Mouse (Mus musculus): Measurements from ENCODE around the gene Ccdc73.
"Not testable (repeated sequence)": the region's sequence is repeated elsewhere in the genome, so short reads cannot be mapped to it uniquely, and the experiment has no call there.

- TF ChIP-seq CTCF (IDR thresholded peaks at IDR 0.05; ENCODE audit: control insufficient read depth, insufficient read depth, insufficient replicate concordance, low read depth, low read length); POLR2A (IDR thresholded peaks at IDR 0.05; ENCODE audit: control insufficient read depth, low read depth, low read length): not testable (repeated sequence)
Observed at GRCm38 (mm10) chr2:104887331-104887730, 19.7 kb downstream of the Ccdc73 start.

Data from testis, adult 2 months (tissue).